Mouse (Mus musculus) heart, adult 9 months (tissue): ENCODE data around the gene Zfp772.
"Not testable (repeated sequence)": the region's sequence is repeated elsewhere in the genome, so short reads cannot be mapped to it uniquely, and the experiment has no call there.

Experiments
- DNase-seq, 2 experiments: peaks; one replicate each; pipeline ENCODE4 v3.0.0; 2022; ENCODE audit warnings: low spot score in 2 of 2

Zfp772 gene

GRCm38 (mm10) chr7:7209313-7210151 lies at the start of gene Zfp772:
Zfp772 (minus strand) TSS chr7:7209998.
- DNase-seq: peak; percentile 52 to 57

- not testable (repeated sequence) for DNase-seq
Measured at GRCm38 (mm10) chr7:7247228-7247627, 37.4 kb upstream of the Zfp772 start, which contains the start of gene Vmn2r29. Vmn2r29 (minus strand) TSS chr7:7247328.

- peak; percentile 50 to 54 for DNase-seq
Measured at GRCm38 (mm10) chr7:7188191-7188942, 21.4 kb downstream of the Zfp772 start.

GRCm38 (mm10) chr7:7187417-7188190 lies 22.2 kb downstream of the Zfp772 start:
- no peak for DNase-seq

GRCm38 (mm10) chr7:7185897-7186296 lies 23.9 kb downstream of the Zfp772 start:
- DNase-seq: no peak

- peak; percentile 67 to 69 for DNase-seq
Measured at GRCm38 (mm10) chr7:7171227-7172147, 38.3 kb downstream of the Zfp772 start, which contains the start of gene Zfp418. Zfp418 (plus strand) TSS chr7:7171330.
